Mouse (Mus musculus): ENCODE results near the gene Guca1b.

GRCm38 (mm10) chr17:47369087-47369443 is 16.1 kb upstream of the Guca1b start:
- TF ChIP-seq CTCF (IDR thresholded peaks at IDR 0.05; ENCODE audit: control insufficient read depth, insufficient read depth, insufficient read length) (no peak), MYOD1 (IDR thresholded peaks at IDR 0.05; ENCODE audit: control insufficient read depth, insufficient read length, low read depth) (no peak), MAX (IDR thresholded peaks at IDR 0.05) (no peak), MYOG (IDR thresholded peaks at IDR 0.05; ENCODE audit: control insufficient read depth, extremely low read depth, insufficient read length) (no peak)

Measured in C2C12 (cell line).